Mouse (Mus musculus) cerebellum, postnatal 14 days (tissue): ENCODE results near the gene Cdk5rap3.

Experiments
- DNase-seq, 2 experiments: peaks; one replicate each; pipeline ENCODE4 v3.0.0; 2021; ENCODE audit warnings: mixed read lengths in 2 of 2

Gene Cdk5rap3

GRCm38 (mm10) chr11:96857446-96857845 is 58.9 kb downstream of the Cdk5rap3 start:
- DNase-seq = no peak
